Mouse (Mus musculus) adipocyte (in vitro differentiated cells): ENCODE results near the gene Ankrd45.
"Not testable (repeated sequence)": the region's sequence is repeated elsewhere in the genome, so short reads cannot be mapped to it uniquely, and the experiment has no call there.

ENCODE experiments used
- DNase-seq: peaks from one replicate; pipeline ENCODE4 v3.0.0-alpha.2; 2016; ENCODE audit warnings: low spot score

The Ankrd45 gene

GRCm38 (mm10) chr1:161185431-161185830, 42.9 kb downstream of the Ankrd45 start:
- DNase-seq: no peak

GRCm38 (mm10) chr1:161190253-161190910, 47.9 kb downstream of the Ankrd45 start:
- no peak for DNase-seq

DNA sequence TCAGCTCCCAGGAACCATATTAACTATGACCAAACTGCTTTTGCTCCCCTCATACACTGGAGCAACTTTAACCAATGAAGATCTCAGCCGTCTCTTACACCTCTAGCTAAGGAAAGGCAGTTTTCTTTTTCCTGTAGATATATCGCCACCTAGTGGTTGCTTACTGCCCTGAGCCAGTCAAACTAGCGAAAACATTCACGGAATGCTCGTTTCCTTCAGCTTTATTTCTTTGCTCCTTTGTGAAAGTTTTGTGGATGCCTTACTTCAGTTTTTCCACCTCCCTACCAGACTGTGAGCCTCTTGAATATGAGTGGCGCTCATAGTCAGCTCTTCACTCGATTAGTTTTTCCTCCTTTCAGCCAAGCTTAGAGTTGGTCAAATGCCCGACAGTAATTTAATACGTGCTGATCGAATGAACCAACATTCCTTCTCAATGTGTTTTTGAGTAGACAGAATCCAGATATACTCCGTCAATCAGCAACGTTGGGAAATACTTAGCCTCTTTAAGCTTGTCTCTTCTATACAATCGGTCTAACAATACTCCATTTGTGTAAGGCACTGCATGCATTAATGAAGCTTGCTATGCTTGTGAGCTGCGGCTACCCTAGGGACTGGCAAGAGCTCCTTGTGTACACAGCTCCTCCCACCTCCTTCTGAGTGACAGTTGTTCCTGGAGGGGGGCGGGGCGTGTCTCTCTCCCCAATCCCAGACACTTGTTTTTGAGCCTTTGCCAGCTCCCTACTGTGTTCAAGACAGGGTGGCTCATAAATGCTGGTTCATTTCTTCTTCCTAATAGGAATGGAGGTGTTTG, 53.3 kb downstream of the Ankrd45 start:
- peak; percentile 82 for DNase-seq

DNA sequence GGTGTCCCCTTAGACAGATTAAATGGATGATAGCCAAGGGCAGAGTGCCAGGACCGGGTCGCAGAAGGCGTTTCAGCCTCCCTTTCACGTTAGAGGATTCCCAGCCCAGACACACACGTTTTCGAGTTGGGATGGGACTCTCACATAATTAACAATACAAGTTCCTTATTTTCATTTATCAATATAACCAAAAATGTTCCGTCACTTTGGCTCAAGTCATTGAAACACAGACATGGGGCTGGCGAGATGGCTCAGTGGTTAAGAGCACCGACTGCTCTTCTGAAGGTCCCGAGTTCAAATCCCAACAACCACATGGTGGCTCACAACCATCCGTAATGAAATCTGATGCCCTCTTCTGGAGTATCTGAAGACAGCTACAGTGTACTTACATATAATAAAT, 53.9 kb downstream of the Ankrd45 start:
- DNase-seq: not testable (repeated sequence)

GRCm38 (mm10) chr1:161199856-161200255, 57.4 kb downstream of the Ankrd45 start:
- DNase-seq: no peak

GRCm38 (mm10) chr1:161214465-161214864, 72.0 kb downstream of the Ankrd45 start:
- peak; percentile 41 for DNase-seq

DNA sequence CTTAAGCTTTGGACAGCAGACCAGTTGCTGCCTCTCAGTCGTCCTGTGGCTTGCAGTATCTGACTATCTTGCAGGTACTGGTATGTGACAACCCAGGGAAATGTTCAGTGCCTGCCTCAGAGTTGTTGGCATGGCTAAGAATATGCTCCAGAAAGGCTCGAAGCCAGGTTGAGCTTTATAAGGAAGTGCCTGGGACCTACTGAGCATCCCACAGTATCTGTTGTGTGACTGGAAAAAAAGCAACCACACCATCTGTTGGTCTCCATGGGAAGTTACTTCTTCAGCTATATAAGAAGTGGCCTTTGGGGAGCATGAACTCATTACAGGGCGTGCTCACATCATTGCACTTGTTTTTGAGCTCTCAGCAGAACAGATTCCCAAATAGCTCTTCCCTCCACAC, 77.3 kb downstream of the Ankrd45 start:
- no peak for DNase-seq
